Mouse (Mus musculus) layer of hippocampus, adult 11-12 months (tissue): Measurements from ENCODE around the gene Prkar2b.

Source experiments
- DNase-seq: peaks from one replicate; pipeline ENCODE4 v3.0.0; 2022; ENCODE audit warnings: low spot score

Prkar2b gene

DNA sequence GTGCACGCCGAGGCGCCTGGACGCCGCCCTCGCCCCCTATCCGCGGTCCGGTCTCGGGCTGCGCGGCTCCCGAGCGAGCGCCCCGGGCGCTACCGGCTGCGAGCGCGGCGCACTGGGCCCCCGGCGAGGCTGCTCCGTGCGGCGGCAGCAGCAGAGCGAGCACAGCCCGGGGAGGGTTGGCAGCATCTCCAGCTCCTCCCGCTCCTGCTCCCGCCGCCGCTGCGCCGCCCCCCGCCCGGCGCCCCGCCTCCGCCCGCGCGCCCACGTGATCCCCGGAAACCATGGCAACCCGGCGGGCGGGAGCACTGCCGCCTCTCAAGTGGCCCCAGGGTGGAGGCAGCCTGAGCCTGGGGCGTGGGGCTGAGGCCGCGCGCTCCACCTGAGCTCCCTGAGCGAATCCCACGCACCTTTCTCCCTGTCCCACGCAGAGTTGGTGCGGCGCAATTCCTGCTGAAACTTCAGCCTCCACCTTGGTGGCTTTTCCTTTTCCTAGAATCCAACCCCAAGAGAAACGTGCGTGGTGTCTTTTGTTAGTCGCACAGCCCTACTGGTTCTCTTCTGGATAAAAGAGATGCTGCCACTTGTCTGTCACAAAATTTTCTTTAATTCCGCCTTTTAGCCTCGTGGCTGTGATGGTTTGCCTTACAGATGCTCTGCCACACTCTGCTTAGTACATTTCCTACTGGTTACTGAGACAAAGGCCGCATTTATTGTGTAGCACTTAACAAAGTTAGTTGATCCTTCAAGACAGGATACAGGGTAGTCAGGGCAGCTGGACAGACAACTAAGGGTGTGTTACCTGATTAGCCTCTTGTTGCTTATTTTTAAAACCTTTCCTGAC lies at the start of gene Prkar2b:
TSS of gene Prkar2b (minus strand) at position 207 of the 841 bp plus-strand sequence.
- DNase-seq, result peak; percentile 92

DNA sequence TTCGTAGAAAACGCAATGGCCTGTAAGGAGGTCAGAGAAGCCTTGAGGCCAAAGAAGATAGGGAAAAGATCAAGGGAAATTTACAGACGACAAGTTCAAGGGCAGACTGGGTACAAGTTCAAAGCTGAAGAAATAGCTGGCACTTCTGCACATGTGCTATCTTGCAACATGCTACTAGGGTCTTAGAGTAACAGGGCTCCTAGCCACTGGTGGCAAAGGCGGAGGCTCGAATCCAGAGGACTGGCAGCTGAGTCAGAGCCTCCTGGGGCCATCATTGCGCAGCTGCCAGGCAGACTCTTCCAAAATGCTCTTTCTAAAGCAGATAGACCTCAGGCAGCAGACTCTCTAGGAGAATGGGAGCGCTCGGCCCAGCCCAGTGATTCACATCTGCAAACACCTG lies 48.1 kb upstream of the Prkar2b start:
- DNase-seq, result no peak

DNA sequence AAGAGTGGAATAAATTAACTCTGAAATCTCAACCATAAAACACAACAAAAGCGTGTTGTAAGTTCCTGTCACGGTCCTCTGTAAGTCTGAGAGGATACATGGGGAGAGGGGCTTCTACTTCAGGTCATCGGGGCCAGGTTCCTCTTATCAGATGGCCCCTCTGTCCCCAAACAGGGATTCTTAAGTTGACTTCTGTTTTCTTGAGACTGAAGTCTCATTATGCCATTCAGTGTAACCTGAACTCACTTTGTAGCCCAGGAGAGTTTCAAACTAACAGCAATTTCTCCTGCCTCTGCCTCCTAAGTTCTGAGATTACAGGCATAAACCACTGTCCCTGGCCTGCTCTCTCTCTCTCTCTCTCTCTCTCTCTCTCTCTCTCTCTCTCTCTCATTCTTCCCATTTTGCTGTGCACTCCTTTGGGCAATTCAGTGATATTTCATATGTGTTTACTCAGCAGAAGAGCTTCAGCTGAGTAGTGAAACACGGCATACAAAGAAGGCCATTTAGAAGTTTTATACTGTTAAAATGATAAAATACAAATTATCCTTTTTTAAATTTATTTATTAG lies 43.9 kb upstream of the Prkar2b start:
- no peak for DNase-seq

DNA sequence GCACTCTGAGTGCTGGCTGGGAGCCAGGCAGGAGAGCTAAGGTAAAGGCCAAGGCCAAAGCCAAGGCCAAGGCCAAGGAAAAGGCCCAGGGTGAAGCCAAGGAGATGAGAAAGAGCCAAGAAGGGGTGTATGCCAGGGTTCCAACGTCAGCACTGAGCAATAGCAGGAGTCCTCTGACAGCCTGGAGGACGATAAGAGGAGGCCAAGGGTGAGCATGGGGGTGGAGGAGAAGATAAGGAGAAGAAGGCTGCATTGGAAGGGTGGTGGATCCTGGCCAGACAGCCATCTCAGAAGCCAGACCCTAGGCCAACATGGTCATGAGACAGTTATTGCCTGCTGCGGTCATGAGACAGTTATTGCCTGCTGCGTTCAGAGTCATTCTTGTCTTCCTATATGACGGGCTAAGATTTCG lies 43.4 kb upstream of the Prkar2b start:
- no peak for DNase-seq

- no peak for DNase-seq
These were observed 40.2 kb upstream of the Prkar2b start for GRCm38 (mm10) chr12:32101306-32101705.

- DNase-seq, result no peak
These were observed 38.6 kb upstream of the Prkar2b start for GRCm38 (mm10) chr12:32099686-32100206.

DNA sequence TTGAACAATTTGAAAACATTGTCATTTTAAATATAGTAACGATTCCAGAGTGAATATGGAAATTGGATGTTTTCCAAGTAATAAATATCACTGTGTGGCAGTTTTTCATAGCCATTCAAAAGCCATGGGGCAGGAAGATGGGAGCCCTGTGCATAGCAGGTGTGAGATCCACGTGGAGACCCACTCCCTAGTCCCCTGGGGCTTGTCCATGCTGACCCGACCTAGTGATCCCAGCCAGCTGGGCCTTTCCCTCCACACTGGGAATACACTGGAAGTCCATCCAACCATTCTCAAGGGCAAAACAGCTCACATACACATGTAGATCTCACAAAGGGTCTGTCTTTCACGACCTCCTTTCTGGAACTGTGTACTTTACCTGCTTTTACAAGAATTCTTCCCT lies 37.5 kb upstream of the Prkar2b start:
- no peak for DNase-seq

- DNase-seq, result no peak
These were observed 36.0 kb upstream of the Prkar2b start for GRCm38 (mm10) chr12:32097107-32097506.

DNA sequence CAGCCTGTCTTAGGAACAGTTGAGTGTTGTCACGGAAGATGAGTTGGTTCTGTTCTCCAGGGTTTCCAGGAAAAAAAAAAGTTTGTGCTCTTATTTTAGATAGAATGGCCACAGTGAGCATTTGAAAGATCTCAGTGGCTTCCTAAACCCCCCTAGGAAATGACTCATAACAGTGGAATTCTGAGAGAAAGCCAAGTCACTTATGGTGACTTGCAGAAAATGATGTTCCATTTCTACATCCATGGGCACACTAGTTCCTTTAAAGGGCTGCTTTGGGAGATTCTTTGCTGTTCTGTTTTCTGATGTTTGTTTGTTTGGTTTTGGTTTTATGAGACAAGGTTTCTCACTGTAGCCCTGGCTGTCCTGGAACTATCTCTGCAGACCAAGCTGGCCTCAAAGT lies 34.1 kb upstream of the Prkar2b start:
- no peak for DNase-seq

- DNase-seq, result no peak
These were observed 31.4 kb upstream of the Prkar2b start for GRCm38 (mm10) chr12:32092452-32092851.

DNA sequence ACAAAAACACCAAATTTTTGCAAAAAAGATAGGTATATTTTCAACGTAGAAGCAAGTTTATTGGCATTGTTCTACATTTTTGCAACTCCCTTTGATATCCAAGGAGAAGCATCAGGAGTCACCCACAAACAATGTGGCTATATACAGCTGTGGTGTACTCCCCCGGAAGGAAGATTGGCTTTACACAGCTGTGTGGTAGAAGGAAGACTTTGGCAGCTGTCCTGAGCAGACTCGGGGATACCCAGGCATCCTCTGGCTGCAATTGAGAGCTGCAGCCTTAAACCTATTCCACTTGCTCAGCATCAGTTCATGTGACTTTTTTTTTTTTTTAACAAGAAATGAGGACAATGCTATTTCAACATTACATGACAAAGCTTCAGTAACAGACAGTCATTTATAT lies 27.5 kb upstream of the Prkar2b start:
- no peak for DNase-seq

DNA sequence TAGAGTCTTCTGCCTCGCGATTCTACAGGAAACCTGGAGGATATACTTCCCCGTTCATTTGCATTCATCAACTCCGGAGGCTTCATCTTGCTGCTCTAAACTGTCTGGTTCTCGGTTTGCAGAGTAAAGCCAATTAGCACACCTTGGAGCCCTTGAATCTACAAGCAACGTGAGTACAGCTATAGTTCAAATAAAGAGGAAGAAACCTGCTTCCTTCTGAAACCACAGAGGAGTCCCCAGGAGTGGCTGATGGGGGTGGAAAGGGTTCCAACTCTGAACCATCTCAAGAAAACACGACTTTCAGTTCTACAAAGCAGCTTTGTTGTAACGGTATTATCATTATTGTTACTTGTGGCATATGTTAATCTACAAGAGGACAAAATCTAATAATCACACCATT lies 26.2 kb upstream of the Prkar2b start:
- no peak for DNase-seq

GRCm38 (mm10) chr12:32086874-32087273 lies 25.8 kb upstream of the Prkar2b start:
- no peak for DNase-seq

- DNase-seq, result no peak
These were observed 24.8 kb upstream of the Prkar2b start for GRCm38 (mm10) chr12:32085856-32086255.

DNA sequence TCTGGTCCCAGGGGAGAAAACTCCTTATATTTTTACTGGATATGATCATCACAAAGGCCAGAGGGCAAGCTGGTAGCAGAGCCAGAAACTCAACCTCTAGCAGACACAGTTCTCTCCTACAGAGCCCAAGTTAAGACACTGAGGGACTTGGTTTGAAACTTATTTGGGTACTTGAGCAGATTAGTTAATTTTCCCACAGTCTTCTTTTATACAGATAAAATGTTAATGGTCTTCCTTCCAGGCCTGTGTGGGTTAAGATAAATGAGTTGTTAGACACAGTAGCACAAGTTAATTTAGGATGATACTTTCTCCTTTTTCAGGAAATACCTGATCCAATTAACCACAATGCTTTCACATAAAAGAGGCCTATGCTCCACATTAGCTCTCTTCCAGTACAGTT lies 24.1 kb upstream of the Prkar2b start:
- DNase-seq, result no peak

DNA sequence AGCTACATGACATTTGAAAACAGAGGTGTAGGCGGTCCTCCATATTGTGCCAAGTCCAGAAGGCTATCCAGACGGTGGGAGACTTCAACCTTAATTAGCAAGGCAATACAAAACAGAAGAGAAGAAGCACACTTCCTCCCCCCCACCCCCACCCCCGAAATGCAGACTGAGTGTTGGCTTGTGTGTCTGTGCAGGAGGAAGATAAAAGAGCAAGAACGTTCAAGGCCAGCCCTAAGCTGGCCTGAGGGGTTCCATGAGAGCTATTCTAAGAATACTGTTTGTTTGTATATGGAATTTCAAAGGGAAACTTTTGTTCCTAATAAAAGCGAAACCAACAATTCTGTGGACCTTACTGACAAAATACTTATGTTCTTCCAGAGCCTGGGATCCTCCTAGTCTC lies 23.5 kb upstream of the Prkar2b start:
- DNase-seq, result no peak

DNA sequence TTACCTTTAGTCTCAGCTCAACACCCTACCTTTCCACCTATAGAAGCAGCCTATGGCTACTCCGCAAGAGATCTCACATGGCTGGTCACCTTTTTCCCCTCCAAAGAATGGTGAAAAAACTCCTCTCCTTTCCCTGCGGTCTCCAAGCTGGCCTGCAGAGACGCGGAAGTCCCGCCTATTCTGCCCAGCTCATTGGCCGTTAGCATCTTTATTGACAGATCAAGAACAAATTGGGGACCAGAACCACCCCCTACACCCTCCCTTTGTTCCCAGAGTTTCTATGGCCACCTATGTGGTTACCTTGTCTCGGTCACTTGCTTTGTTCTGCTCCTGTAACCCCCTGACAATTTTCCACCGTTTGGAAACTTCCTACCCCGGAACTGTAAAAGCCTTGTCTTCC lies 19.6 kb upstream of the Prkar2b start:
- no peak for DNase-seq

DNA sequence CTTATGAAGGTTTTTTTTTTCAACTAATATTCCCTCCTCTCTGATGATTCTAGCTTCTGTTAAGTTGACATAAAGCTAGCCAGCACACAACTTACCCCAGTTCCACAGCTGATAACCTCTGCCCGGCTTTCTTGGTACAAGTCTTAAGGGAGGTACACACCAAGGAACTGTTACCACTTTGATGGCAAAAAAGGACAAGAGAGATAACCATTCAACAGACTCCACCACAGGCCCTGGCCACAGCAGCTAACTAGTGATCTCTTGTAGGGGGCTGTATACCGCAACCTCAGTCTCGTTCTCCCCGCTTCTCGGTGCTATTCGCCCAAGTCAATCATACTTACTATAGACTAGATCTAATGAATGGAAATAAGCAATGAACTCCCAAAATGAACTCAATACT lies 16.3 kb upstream of the Prkar2b start:
- DNase-seq, result no peak

DNA sequence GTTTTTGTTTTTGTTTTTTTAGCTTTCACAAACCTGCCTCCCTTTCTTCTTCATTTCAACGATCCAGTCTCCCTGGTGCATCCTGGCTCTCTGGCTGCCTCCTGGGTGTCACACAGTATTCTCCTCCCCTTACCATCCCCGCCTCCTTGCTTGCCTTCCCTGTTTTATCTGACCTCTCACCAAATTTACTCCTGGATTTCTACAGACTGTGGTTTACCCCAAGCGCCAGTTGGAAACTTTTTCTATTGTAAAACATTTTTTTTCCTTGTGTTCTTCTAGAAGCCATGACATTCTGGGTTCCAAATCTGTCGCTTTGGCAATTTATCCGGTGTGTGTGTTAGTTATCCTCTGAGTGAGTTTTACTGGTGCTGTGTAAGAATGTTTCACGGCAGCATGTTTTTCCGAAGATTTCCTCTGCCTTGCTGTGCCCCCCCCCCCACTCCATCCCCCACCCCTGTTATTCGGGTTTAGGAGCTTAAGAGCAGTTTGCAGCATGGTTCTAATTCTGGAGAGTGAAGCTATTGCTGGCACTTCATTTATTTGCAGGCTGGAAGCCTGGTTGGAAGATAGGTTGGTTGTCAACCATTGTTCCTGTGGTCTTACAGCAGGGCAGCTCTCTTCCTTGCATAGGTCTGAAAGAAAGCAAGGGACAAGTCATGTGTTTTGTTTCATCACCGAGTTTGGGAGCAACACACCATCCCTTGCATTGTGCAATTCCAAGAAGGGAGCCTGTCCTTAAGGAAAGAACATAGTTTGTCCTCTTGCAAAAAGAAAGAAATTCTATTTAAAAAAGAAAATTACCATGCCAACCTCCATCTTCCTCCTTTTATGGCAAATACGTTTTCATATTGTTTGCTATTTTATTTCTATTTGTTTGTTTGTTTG lies 15.0 kb upstream of the Prkar2b start:
- DNase-seq, result no peak

GRCm38 (mm10) chr12:32074271-32074670 lies 13.2 kb upstream of the Prkar2b start:
- no peak for DNase-seq

DNA sequence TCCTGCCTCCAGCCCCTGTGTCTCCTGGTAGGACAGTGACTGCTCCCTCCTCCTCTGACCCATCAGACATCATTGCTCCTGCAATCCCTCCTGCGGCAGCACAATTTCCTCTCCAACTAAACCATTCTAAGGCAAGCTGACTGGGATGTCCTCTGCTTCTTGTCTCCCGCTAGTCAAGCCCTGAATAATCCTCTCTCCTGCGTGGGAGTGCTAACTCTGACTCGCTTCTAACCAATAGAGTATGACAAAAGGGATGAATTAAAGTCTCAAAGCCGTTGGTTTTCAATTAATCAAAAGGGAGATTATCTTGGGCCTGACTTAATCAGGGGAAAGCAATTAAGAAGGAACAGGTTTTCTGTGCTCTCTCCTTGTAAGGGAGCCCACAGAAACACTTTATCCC lies 4.9 kb upstream of the Prkar2b start:
- no peak for DNase-seq

DNA sequence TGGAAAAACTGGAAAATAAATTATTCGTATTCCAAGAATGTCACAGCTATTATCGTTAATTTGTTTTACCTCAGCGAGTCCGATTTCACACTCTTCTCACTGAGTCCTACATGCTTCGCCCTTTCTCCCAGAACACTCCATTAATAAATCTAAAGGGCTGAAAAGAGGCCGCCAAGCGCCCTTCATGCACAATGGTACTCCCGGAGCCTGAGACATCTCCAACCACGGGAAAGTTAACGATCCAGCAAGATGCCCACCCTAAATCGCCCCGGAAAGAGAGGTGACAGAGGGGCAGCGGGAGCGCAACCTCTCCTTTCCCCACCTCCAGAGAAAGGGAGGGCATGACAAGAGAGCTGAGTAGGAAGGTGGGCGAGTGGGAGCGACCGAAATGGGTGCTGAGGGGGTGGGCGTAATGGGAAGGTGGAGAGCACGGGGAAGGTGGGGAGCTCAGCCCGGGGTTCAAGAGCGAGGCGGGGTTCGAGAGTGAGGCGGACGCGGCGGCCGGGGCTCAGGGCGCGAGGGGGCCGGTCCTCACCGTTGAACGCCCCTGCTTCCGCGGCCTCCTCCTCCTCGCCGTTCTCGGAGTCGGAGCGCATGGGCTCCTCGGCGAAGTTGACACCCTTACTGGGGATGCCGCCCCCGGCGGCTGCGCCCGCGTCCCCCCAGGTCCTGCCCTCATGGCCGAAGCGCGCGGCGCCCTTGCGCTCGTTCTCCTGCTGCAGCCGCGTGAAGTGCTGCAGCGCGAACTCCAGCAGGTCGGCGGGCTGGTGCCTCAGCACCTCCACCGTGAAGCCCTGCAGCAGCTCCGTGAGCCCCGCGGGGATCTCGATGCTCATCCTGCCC lies 628 bp downstream of the Prkar2b start:
- DNase-seq, result peak; percentile 16
